Comparison of ENCODE assay signal across 8 mouse cellular contexts in genomic region chrX:20657593-20657992, GRCm38 (mm10). TPM values are rescaled to one million over a fixed set of nuclear protein-coding genes. Genes with fewer than 3 reads are reported as not detected.
DNase-seq lines count a peak whose midpoint lies in the region; ATAC-seq lines count a peak whose summit lies in the region.

No protein-coding gene starts in this region.

- no peaks in the 10 kb centered on the region for H3K4me1 ChIP-seq in heart, embryonic 15.5 days (replicated peaks)
- H3K4me1 ChIP-seq in hindbrain, embryonic 14.5 days (replicated peaks; ENCODE audit: control insufficient read depth, insufficient read depth, low read length), result 0 out of 2 replicates have a peak, but pooled peaks cover 6% of the 10 kb centered on the region
- 0 out of 2 replicates have a peak, but pooled peaks cover 4% of the 10 kb centered on the region for H3K4me1 ChIP-seq in midbrain, embryonic 12.5 days

- no peak for ATAC-seq in heart, embryonic 15.5 days (replicated peaks; ENCODE audit: insufficient number of reproducible peaks, insufficient read depth, low FRiP score, low read depth)
- no peak for ATAC-seq in hindbrain, embryonic 14.5 days (ENCODE audit: low FRiP score)
- ATAC-seq in midbrain, embryonic 12.5 days (ENCODE audit: low FRiP score, low read depth), result no peak
- ATAC-seq in megakaryocyte-erythroid progenitor cell, adult 5-6 weeks (replicated peaks; ENCODE audit: low FRiP score, low TSS enrichment, poor library complexity, severe bottlenecking), result no peak

- no peaks in the 10 kb centered on the region for H3K36me3 ChIP-seq in heart, embryonic 15.5 days
- no peaks in the 10 kb centered on the region for H3K36me3 ChIP-seq in hindbrain, embryonic 14.5 days (replicated peaks; ENCODE audit: control insufficient read depth, insufficient read depth)
- H3K36me3 ChIP-seq in midbrain, embryonic 12.5 days, result no peaks in the 10 kb centered on the region

- DNase-seq in heart, adult 18-20 months, result no peak
- peak; percentile 35 for DNase-seq in MEL-GATA-1-ER (ENCODE audit: extremely low read depth, low read depth)
- no peak for DNase-seq in hindbrain, embryonic 14.5 days (ENCODE audit: low spot score)
- no peak for DNase-seq in ovary, adult 18-20 months (ENCODE audit: low spot score)
- no peak for DNase-seq in urinary bladder, adult 2 months (ENCODE audit: low spot score)

- H3K27me3 ChIP-seq in heart, embryonic 15.5 days, result no peaks in the 10 kb centered on the region
- H3K27me3 ChIP-seq in hindbrain, embryonic 14.5 days (ENCODE audit: control insufficient read depth, insufficient read depth, low read length), result no peaks in the 10 kb centered on the region
- no peaks in the 10 kb centered on the region for H3K27me3 ChIP-seq in midbrain, embryonic 12.5 days

- 23% methylated on average over 5 of the region's 5 CpGs for WGBS in heart, embryonic 15.5 days
- 32% methylated on average over 5 of the region's 5 CpGs for WGBS in hindbrain, embryonic 14.5 days
- 35% methylated on average over 5 of the region's 5 CpGs for WGBS in midbrain, embryonic 12.5 days

- no peak overlapping the region for H3K9ac ChIP-seq in heart, embryonic 15.5 days
- no peak overlapping the region for H3K9ac ChIP-seq in hindbrain, embryonic 14.5 days
- H3K9ac ChIP-seq in midbrain, embryonic 12.5 days (replicated peaks), result no peak overlapping the region

- H3K9me3 ChIP-seq in heart, embryonic 15.5 days (replicated peaks), result no peaks in the 10 kb centered on the region
- no peaks in the 10 kb centered on the region for H3K9me3 ChIP-seq in hindbrain, embryonic 14.5 days (ENCODE audit: control insufficient read depth, low read length)
- H3K9me3 ChIP-seq in midbrain, embryonic 12.5 days, result no peaks in the 10 kb centered on the region

- peak overlapping the region; percentile 61 for H3K4me3 ChIP-seq in heart, embryonic 15.5 days
- peak overlapping the region; percentile 43 for H3K4me3 ChIP-seq in hindbrain, embryonic 14.5 days (replicated peaks; ENCODE audit: low read length)
- H3K4me3 ChIP-seq in midbrain, embryonic 12.5 days, result no peak overlapping the region

- H3K4me2 ChIP-seq in heart, embryonic 15.5 days, result peak overlapping the region; percentile 85
- H3K4me2 ChIP-seq in hindbrain, embryonic 14.5 days (replicated peaks), result peak overlapping the region; percentile 71
- H3K4me2 ChIP-seq in midbrain, embryonic 12.5 days (replicated peaks), result peak overlapping the region; percentile 61

- no peak overlapping the region for H3K27ac ChIP-seq in heart, embryonic 15.5 days
- H3K27ac ChIP-seq in hindbrain, embryonic 14.5 days, result no peak overlapping the region
- no peak overlapping the region for H3K27ac ChIP-seq in midbrain, embryonic 12.5 days (replicated peaks)

RNA-seq across cellular contexts. Expression of gene Uba1, which starts 0.5 kb away (rescaled TPM):
- polyA plus RNA-seq in heart, embryonic 15.5 days (2015; fragmentation: Nextera tagmentation; extraction: Ambion mirVana), result 140 and 167 TPM in 2 replicates
- 100 to 1,000 TPM; 206 to 212 TPM for total RNA-seq in heart, adult 18-20 months (2021)
- polyA plus RNA-seq in hindbrain, embryonic 14.5 days (2014; fragmentation: Nextera tagmentation; extraction: Ambion mirVana), result 332 and 338 TPM in 2 replicates
- polyA plus RNA-seq in midbrain, embryonic 12.5 days (2016; fragmentation: Nextera tagmentation; extraction: Ambion mirVana), result 372 and 374 TPM in 2 replicates
- total RNA-seq in megakaryocyte-erythroid progenitor cell, adult 5-6 weeks (2014; fragmentation: Nextera tagmentation), result 241 and 270 TPM in 2 replicates
- 172 and 234 TPM in 2 replicates for total RNA-seq in megakaryocyte-erythroid progenitor cell, adult 5-6 weeks (2017)
- 153 and 168 TPM in 2 replicates for polyA plus RNA-seq in urinary bladder, adult 2 months (2012; rRNA removed)

RNA-seq across cellular contexts. Expression of gene Cdk16, which starts 30.2 kb away (rescaled TPM):
- 107 and 136 TPM in 2 replicates for polyA plus RNA-seq in heart, embryonic 15.5 days (2015; fragmentation: Nextera tagmentation; extraction: Ambion mirVana)
- 100 to 1,000 TPM; 107 to 117 TPM for total RNA-seq in heart, adult 18-20 months (2021)
- 126 and 142 TPM in 2 replicates for polyA plus RNA-seq in hindbrain, embryonic 14.5 days (2014; fragmentation: Nextera tagmentation; extraction: Ambion mirVana)
- polyA plus RNA-seq in midbrain, embryonic 12.5 days (2016; fragmentation: Nextera tagmentation; extraction: Ambion mirVana), result 136 and 150 TPM in 2 replicates
- 82.1 and 92.3 TPM in 2 replicates for total RNA-seq in megakaryocyte-erythroid progenitor cell, adult 5-6 weeks (2014; fragmentation: Nextera tagmentation)
- total RNA-seq in megakaryocyte-erythroid progenitor cell, adult 5-6 weeks (2017), result 18.3 and 22.2 TPM in 2 replicates
- polyA plus RNA-seq in urinary bladder, adult 2 months (2012; rRNA removed), result 153 and 188 TPM in 2 replicates

RNA-seq across cellular contexts. Expression of gene Ndufb11, which starts 40.2 kb away (rescaled TPM):
- 345 and 459 TPM in 2 replicates for polyA plus RNA-seq in heart, embryonic 15.5 days (2015; fragmentation: Nextera tagmentation; extraction: Ambion mirVana)
- 100 to 1,000 TPM; 646 to 672 TPM for total RNA-seq in heart, adult 18-20 months (2021)
- polyA plus RNA-seq in hindbrain, embryonic 14.5 days (2014; fragmentation: Nextera tagmentation; extraction: Ambion mirVana), result 237 and 259 TPM in 2 replicates
- polyA plus RNA-seq in midbrain, embryonic 12.5 days (2016; fragmentation: Nextera tagmentation; extraction: Ambion mirVana), result 193 and 195 TPM in 2 replicates
- 119 and 157 TPM in 2 replicates for total RNA-seq in megakaryocyte-erythroid progenitor cell, adult 5-6 weeks (2014; fragmentation: Nextera tagmentation)
- total RNA-seq in megakaryocyte-erythroid progenitor cell, adult 5-6 weeks (2017), result 53.5 and 68.7 TPM in 2 replicates
- polyA plus RNA-seq in urinary bladder, adult 2 months (2012; rRNA removed), result 206 and 219 TPM in 2 replicates

RNA-seq across cellular contexts. Expression of gene Rbm10, which starts 40.3 kb away (rescaled TPM):
- 33.2 and 45.0 TPM in 2 replicates for polyA plus RNA-seq in heart, embryonic 15.5 days (2015; fragmentation: Nextera tagmentation; extraction: Ambion mirVana)
- total RNA-seq in heart, adult 18-20 months (2021), result 10 to 100 TPM; 16.4 to 19.2 TPM
- 41.7 and 44.4 TPM in 2 replicates for polyA plus RNA-seq in hindbrain, embryonic 14.5 days (2014; fragmentation: Nextera tagmentation; extraction: Ambion mirVana)
- polyA plus RNA-seq in midbrain, embryonic 12.5 days (2016; fragmentation: Nextera tagmentation; extraction: Ambion mirVana), result 80.8 and 83.9 TPM in 2 replicates
- 45.7 and 53.3 TPM in 2 replicates for total RNA-seq in megakaryocyte-erythroid progenitor cell, adult 5-6 weeks (2014; fragmentation: Nextera tagmentation)
- 82.8 and 85.8 TPM in 2 replicates for total RNA-seq in megakaryocyte-erythroid progenitor cell, adult 5-6 weeks (2017)
- 32.9 and 33.3 TPM in 2 replicates for polyA plus RNA-seq in urinary bladder, adult 2 months (2012; rRNA removed)

RNA-seq across cellular contexts. Expression of gene Usp11, which starts 46.1 kb away (rescaled TPM):
- polyA plus RNA-seq in heart, embryonic 15.5 days (2015; fragmentation: Nextera tagmentation; extraction: Ambion mirVana), result 27.4 and 35.5 TPM in 2 replicates
- total RNA-seq in heart, adult 18-20 months (2021), result 1 to 10 TPM; 4.6 to 7.8 TPM
- 81.4 and 91.6 TPM in 2 replicates for polyA plus RNA-seq in hindbrain, embryonic 14.5 days (2014; fragmentation: Nextera tagmentation; extraction: Ambion mirVana)
- 85.7 and 86.4 TPM in 2 replicates for polyA plus RNA-seq in midbrain, embryonic 12.5 days (2016; fragmentation: Nextera tagmentation; extraction: Ambion mirVana)
- 32.0 and 35.7 TPM in 2 replicates for total RNA-seq in megakaryocyte-erythroid progenitor cell, adult 5-6 weeks (2014; fragmentation: Nextera tagmentation)
- total RNA-seq in megakaryocyte-erythroid progenitor cell, adult 5-6 weeks (2017), result 24.4 and 26.5 TPM in 2 replicates
- 12.6 and 13.4 TPM in 2 replicates for polyA plus RNA-seq in urinary bladder, adult 2 months (2012; rRNA removed)
